Mouse (Mus musculus) neural tube, embryonic 15.5 days (tissue): ENCODE measurements around the gene Gm47995. TPM values are rescaled to one million over a fixed set of nuclear protein-coding genes. Genes with fewer than 3 reads are reported as not detected.
"Not testable (repeated sequence)": the region's sequence is repeated elsewhere in the genome, so short reads cannot be mapped to it uniquely, and the experiment has no call there.

Experiments used
- ATAC-seq: fragments of 200-750 bp; cut with Nextera tagmentation; 2 replicates; pipeline ENCODE4 v1.8.0; 2017; ENCODE audit warnings: mild to moderate bottlenecking, moderate TSS enrichment, moderate library complexity; ENCODE audit not compliant: low FRiP score
- H3K27ac ChIP-seq: fragments of 300-500 bp; sonication (generic); replicated peaks from 2 replicates; pipeline ENCODE4 v1.5.1; 2015; ENCODE audit warnings: mild to moderate bottlenecking, inconsistent platforms
- H3K27me3 ChIP-seq: fragments of 300-500 bp; sonication (generic); replicated peaks from 2 replicates; pipeline ENCODE4 v1.6.1; 2015; ENCODE audit warnings: inconsistent platforms
- H3K36me3 ChIP-seq: fragments of 300-500 bp; sonication (generic); 2 replicates; pipeline ENCODE4 v1.6.1; 2015; ENCODE audit warnings: inconsistent platforms
- H3K4me1 ChIP-seq: fragments of 300-500 bp; sonication (generic); 2 replicates; pipeline ENCODE4 v1.6.1; 2015; ENCODE audit warnings: inconsistent platforms
- H3K4me2 ChIP-seq: fragments of 300-500 bp; sonication (generic); 2 replicates; pipeline ENCODE4 v1.6.1; 2015; ENCODE audit warnings: inconsistent platforms, mild to moderate bottlenecking, moderate library complexity
- H3K4me3 ChIP-seq: fragments of 300-500 bp; sonication (generic); replicated peaks from 2 replicates; pipeline ENCODE4 v1.5.1; 2015; ENCODE audit warnings: mild to moderate bottlenecking, inconsistent platforms
- H3K9ac ChIP-seq: fragments of 300-500 bp; sonication (generic); replicated peaks from 2 replicates; pipeline ENCODE4 v1.6.1; 2015; ENCODE audit warnings: mild to moderate bottlenecking, inconsistent platforms
- H3K9me3 ChIP-seq: fragments of 300-500 bp; sonication (generic); replicated peaks from 2 replicates; pipeline ENCODE4 v1.6.1; 2016; ENCODE audit warnings: inconsistent platforms
- WGBS: fragments of 180-500 bp; shearing (Covaris S2); methylation state at CpG from one replicate; pipeline ENCODE4 v1.1.7; 2015; ENCODE audit warnings: mixed read lengths; 5-methylcytosine and 5-hydroxymethylcytosine counted together
- polyA plus RNA-seq: library from polyadenylated mRNA; unstranded; fragments of >200 nt; fragmentation: Nextera tagmentation; extraction: Ambion mirVana; gene quantifications from 2 replicates; pipeline ENCODE4 v1.2.1, GENCODE M21; 2015

The Gm47995 gene
- polyA plus RNA-seq, 1 experiment from 2014 or later = not detected

GRCm38 (mm10) chr1:151192075-151192474 is 6.2 kb upstream of the Gm47995 start, which contains the start of gene Gm8947:
Gene Gm8947, plus strand, starts transcription at chr1:151192376.
- not testable (repeated sequence) for ATAC-seq, H3K4me1 ChIP-seq, H3K9me3 ChIP-seq, H3K27ac ChIP-seq, H3K4me3 ChIP-seq, H3K4me2 ChIP-seq, H3K9ac ChIP-seq, H3K36me3 ChIP-seq, H3K27me3 ChIP-seq
- WGBS = no CpG with 5 or more reads among the region's 7 CpGs

- ATAC-seq, H3K9ac ChIP-seq, H3K9me3 ChIP-seq, H3K27me3 ChIP-seq, H3K4me1 ChIP-seq, H3K27ac ChIP-seq, H3K4me3 ChIP-seq, H3K4me2 ChIP-seq, H3K36me3 ChIP-seq: not testable (repeated sequence)
- 94% methylated on average over 15 of the region's 15 CpGs for WGBS
Observed at GRCm38 (mm10) chr1:151192739-151193138, 5.5 kb upstream of the Gm47995 start.

DNA sequence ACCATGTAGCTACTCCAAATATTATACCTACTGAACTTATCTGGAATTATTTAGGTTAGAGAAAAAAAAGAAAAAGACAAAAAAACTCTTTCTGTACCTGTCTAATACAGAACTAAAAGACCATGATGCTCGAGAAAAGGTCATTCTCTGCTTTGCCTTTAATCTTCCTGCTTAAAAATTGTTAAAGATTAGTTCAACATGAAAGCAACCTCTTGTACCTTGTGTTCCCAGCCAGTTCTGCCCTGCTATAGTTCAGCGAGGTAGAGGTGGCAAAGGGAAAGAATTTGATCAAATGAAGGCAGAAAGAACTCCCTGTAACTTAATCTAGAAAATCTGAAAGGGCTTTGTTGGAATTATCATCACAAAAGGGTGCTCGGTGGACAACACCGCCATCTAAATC is 2.3 kb upstream of the Gm47995 start:
- not testable (repeated sequence) for H3K4me1 ChIP-seq, H3K9ac ChIP-seq, H3K9me3 ChIP-seq, H3K27me3 ChIP-seq, ATAC-seq, H3K4me3 ChIP-seq, H3K4me2 ChIP-seq, H3K36me3 ChIP-seq, H3K27ac ChIP-seq
- WGBS = 72% methylated on average over 4 of the region's 4 CpGs

GRCm38 (mm10) chr1:151196690-151197089 is 1.6 kb upstream of the Gm47995 start:
- not testable (repeated sequence) for H3K9ac ChIP-seq, H3K4me3 ChIP-seq, H3K36me3 ChIP-seq, H3K4me1 ChIP-seq, ATAC-seq, H3K27me3 ChIP-seq, H3K4me2 ChIP-seq, H3K9me3 ChIP-seq, H3K27ac ChIP-seq
- 87% methylated on average over 3 of the region's 3 CpGs for WGBS

- not testable (repeated sequence) for ATAC-seq, H3K9ac ChIP-seq, H3K4me1 ChIP-seq, H3K4me2 ChIP-seq, H3K36me3 ChIP-seq, H3K4me3 ChIP-seq, H3K27me3 ChIP-seq, H3K9me3 ChIP-seq, H3K27ac ChIP-seq
Observed at GRCm38 (mm10) chr1:151200620-151201019, 2.4 kb downstream of the Gm47995 start.

- H3K27me3 ChIP-seq, ATAC-seq, H3K4me2 ChIP-seq, H3K27ac ChIP-seq, H3K4me3 ChIP-seq, H3K36me3 ChIP-seq, H3K4me1 ChIP-seq, H3K9me3 ChIP-seq, H3K9ac ChIP-seq: not testable (repeated sequence)
- WGBS = 72% methylated on average over 3 of the region's 5 CpGs
Observed at GRCm38 (mm10) chr1:151202771-151203170, 4.5 kb downstream of the Gm47995 start.

GRCm38 (mm10) chr1:151203818-151204217 is 5.6 kb downstream of the Gm47995 start, which contains the start of gene 3110040M04Rik:
Gene 3110040M04Rik, plus strand, starts transcription at chr1:151204121.
- H3K27me3 ChIP-seq, ATAC-seq, H3K36me3 ChIP-seq, H3K4me3 ChIP-seq, H3K27ac ChIP-seq, H3K9me3 ChIP-seq, H3K9ac ChIP-seq, H3K4me2 ChIP-seq, H3K4me1 ChIP-seq: not testable (repeated sequence)
- no CpG with 5 or more reads among the region's 6 CpGs for WGBS

- H3K27me3 ChIP-seq, H3K9me3 ChIP-seq, ATAC-seq, H3K4me2 ChIP-seq, H3K4me3 ChIP-seq, H3K27ac ChIP-seq, H3K36me3 ChIP-seq, H3K9ac ChIP-seq, H3K4me1 ChIP-seq: not testable (repeated sequence)
- WGBS = 83% methylated on average over 3 of the region's 5 CpGs
Observed at GRCm38 (mm10) chr1:151208493-151208892, 10.2 kb downstream of the Gm47995 start.

DNA sequence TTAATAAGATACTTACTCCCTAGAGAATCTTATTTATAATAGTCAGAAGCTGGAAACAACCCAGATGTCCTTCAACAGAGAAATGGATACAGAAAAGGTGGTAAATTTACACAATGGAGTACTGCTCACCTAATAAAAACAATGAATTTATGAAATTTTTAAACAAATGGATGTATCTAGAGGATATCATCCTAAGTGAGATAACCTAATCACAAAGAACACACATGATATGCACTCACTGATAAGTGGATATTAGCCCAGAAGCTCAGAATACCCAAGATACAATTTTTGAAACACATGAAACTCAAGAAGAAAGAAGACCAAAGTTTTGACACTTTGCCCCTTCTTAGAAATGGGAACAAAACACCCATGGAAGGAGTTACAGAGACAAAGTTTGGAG is 10.7 kb downstream of the Gm47995 start:
- not testable (repeated sequence) for H3K9ac ChIP-seq, H3K4me3 ChIP-seq, H3K27ac ChIP-seq, H3K9me3 ChIP-seq, H3K27me3 ChIP-seq, H3K4me1 ChIP-seq, H3K36me3 ChIP-seq, H3K4me2 ChIP-seq, ATAC-seq

GRCm38 (mm10) chr1:151209824-151210355 is 11.6 kb downstream of the Gm47995 start, which contains the start of gene Gm47996:
Gene Gm47996, plus strand, starts transcription at chr1:151210131.
- not testable (repeated sequence) for H3K27ac ChIP-seq, H3K4me2 ChIP-seq, H3K9me3 ChIP-seq, H3K9ac ChIP-seq, H3K27me3 ChIP-seq, H3K4me1 ChIP-seq, H3K36me3 ChIP-seq, ATAC-seq, H3K4me3 ChIP-seq
- WGBS = 90% methylated on average over 4 of the region's 8 CpGs

- not testable (repeated sequence) for H3K4me3 ChIP-seq, H3K27me3 ChIP-seq, H3K9ac ChIP-seq, ATAC-seq, H3K9me3 ChIP-seq, H3K27ac ChIP-seq, H3K4me1 ChIP-seq, H3K4me2 ChIP-seq, H3K36me3 ChIP-seq
- 94% methylated on average over 5 of the region's 5 CpGs for WGBS
Observed at GRCm38 (mm10) chr1:151211666-151212065, 13.4 kb downstream of the Gm47995 start.

- ATAC-seq = no peak
- H3K4me2 ChIP-seq = no peak overlapping the region
- WGBS = 68% methylated on average over 2 of the region's 2 CpGs
Observed at GRCm38 (mm10) chr1:151214862-151215261, 16.6 kb downstream of the Gm47995 start.

DNA sequence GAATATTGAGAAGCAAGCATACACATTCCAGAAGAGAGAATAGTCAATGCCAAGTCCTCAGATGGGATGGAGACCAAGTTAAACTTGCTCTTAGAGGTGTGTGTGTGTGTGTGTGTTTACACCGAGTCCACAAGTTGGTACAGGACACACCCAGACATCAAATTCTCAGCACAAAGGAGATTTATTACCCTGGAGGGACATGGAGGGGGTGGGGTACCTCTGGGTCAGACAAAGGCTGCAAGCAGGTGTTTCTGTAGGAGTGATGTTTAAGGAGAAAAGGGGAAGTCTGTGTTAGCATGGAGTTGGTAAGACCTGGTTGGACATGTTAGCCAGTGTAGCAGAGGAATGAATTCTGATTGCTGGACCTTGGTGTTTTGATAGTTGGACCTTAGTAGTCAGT is 17.7 kb downstream of the Gm47995 start:
- no peak for ATAC-seq
- WGBS = 48% methylated on average over 1 of the region's 1 CpGs
- H3K9ac ChIP-seq = no peak overlapping the region
- no peaks in the 10 kb centered on the region for H3K27me3 ChIP-seq
- no peaks in the 10 kb centered on the region for H3K36me3 ChIP-seq
- H3K4me1 ChIP-seq = 0 out of 2 replicates have a peak, but pooled peaks cover 2% of the 10 kb centered on the region
- no peak overlapping the region for H3K4me2 ChIP-seq
- H3K9me3 ChIP-seq = no peaks in the 10 kb centered on the region
- H3K27ac ChIP-seq = no peak overlapping the region
- no peak overlapping the region for H3K4me3 ChIP-seq

More at GRCm38 (mm10) chr1:151214862-151215261, 16.6 kb downstream of the Gm47995 start:
- H3K4me3 ChIP-seq = no peak overlapping the region
- H3K27ac ChIP-seq = no peak overlapping the region
- no peaks in the 10 kb centered on the region for H3K27me3 ChIP-seq
- no peaks in the 10 kb centered on the region for H3K9me3 ChIP-seq
- H3K9ac ChIP-seq = no peak overlapping the region
- no peaks in the 10 kb centered on the region for H3K36me3 ChIP-seq
- 0 out of 2 replicates have a peak, but pooled peaks cover 2% of the 10 kb centered on the region for H3K4me1 ChIP-seq
